Mouse (Mus musculus): ENCODE results near the gene Zscan4d.
"Not testable (repeated sequence)": the region's sequence is repeated elsewhere in the genome, so short reads cannot be mapped to it uniquely, and the experiment has no call there.

Zscan4d gene

DNA sequence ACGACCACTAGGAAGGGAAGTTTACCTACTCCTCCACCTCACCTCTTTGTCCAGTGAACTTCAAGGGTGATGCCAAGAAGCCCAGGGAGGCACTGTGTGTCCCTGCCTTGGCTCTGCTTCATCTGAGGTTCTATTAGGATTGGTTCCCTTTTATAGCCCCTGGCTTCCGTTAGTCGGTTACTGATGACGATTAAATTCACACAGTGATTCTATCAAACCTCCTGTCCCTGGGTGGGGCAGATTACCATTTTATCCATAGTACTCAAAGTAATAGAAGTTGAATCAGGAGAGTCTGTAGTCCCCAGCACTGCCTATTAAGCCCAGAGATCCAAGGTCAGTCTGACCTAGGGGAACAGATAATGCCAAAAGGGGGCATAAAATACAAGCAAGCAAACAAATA is at the start of gene Zscan4d:
Gene Zscan4d (minus strand): TSS at position 101 of the 400 bp plus-strand sequence.
- not testable (repeated sequence) for DNase-seq

DNA sequence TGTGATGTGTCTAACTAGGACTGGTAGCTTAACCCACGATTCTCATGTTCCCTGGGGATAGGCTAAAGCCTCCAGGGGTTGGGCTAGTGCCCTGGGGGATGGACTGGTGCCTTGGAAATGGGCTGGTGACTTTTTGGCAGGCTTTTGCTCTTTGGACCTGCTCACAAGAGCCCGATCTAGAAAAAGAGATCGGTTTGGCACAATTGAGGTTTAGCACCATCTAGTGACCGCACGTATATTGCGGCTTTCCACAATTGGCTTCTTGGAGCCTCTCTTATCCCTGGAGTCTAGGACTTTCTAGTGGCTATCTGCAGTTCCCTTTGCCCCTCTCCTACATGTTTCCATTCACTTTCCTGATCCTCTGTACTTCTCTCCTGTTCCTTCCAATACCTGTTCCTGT is 7.9 kb downstream of the Zscan4d start:
- peak; percentile 75 for DNase-seq
